Mouse (Mus musculus): ENCODE data around the gene Prkcsh.

Prkcsh gene

GRCm38 (mm10) chr9:22049315-22049714 is 46.7 kb downstream of the Prkcsh start:
- no peak for DNase-seq (ENCODE audit: low read depth, low spot score)

- no peak for DNase-seq (ENCODE audit: low read depth, low spot score)
These were observed 47.2 kb downstream of the Prkcsh start for GRCm38 (mm10) chr9:22049721-22050270.

DNA sequence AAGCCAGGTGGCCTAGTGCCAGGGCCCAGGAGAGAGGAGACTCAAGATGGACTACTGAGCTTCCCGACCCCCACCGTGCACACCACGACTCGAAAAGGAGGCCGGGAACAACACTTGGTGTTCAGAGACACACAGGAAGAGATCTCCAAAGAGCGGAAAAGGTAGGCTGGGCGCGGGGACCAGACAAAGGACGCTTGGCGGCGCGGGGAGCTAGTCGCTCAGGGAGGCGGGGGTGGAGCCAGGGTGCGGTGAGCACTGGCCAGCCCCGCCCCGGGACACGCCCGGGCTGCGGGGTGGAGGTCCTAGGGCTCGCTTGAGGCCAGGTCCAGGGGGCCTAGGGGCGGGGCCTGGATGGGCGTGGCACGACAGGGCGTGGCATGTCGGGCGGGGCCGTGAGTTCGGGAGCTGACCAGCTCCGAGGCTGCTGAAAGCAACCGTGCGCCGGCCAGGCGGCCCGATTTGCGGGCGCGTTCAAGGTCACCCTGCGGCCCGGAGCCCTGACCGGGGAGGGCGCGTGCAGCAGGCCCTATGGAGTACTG is 47.8 kb downstream of the Prkcsh start:
- peak; percentile 90 for DNase-seq (ENCODE audit: low read depth, low spot score)

DNA sequence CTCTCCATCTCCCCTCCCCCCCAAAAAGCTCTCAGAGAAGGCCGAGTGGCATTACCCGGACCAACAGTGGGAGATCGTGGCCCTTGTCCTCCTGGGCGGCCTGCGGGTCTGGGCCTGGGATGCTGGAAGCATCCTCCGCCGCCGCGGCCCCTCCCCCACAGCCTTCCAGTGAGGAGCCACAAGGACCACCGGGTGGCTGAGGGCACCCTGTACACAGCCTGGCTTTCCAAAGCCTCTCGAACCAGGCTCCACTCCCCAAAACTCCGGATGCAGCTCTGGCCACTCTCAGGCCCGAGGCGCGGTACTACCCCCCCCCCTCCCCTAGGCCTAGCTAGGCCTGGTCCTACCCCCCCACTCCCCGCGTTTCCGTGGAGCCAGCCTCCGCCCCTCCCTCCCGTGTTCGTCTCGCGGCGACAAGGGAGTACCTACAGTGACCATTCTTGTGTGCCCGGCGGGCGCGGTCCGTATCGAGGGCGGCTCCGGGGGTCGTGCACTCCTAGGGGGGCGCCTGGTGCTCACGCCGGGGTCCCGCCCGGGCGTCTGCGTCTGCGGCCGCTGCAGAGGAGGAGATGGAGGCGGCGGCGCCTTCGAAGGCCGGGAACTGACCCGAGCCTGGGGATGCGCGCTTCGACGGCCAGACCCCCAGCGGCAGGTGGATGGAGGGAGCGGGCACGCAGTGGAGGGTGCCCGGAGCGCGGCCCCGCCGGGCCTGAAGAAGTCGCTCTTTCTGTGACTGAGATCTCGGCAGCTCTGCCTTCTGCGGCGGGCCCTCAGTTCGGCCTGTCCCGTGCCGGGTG is 48.8 kb downstream of the Prkcsh start:
- no peak for DNase-seq (ENCODE audit: low read depth, low spot score)

DNA sequence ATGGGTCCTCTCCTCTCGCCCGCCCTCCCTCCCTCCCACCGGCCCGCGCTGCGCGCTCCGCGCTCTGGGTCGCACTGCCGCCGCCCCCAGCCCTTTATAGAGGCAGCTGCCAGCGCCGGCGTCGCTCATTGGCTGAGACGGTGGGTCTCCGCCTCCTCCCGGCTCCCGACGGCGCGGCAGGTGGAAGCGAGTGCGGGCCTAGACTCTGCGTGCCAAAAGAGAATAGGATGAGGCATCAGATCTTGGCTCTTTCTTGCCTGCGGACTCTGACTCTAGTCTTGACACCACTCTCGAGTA is 49.3 kb downstream of the Prkcsh start, which contains the start of gene Elavl3:
Elavl3 (minus strand) TSS at position 66 of the 297 bp plus-strand sequence.
- peak; percentile 83 for DNase-seq (ENCODE audit: low read depth, low spot score)

- DNase-seq (ENCODE audit: low read depth, low spot score): peak; percentile 58
These were observed 51.1 kb downstream of the Prkcsh start for GRCm38 (mm10) chr9:22053657-22054056.

DNA sequence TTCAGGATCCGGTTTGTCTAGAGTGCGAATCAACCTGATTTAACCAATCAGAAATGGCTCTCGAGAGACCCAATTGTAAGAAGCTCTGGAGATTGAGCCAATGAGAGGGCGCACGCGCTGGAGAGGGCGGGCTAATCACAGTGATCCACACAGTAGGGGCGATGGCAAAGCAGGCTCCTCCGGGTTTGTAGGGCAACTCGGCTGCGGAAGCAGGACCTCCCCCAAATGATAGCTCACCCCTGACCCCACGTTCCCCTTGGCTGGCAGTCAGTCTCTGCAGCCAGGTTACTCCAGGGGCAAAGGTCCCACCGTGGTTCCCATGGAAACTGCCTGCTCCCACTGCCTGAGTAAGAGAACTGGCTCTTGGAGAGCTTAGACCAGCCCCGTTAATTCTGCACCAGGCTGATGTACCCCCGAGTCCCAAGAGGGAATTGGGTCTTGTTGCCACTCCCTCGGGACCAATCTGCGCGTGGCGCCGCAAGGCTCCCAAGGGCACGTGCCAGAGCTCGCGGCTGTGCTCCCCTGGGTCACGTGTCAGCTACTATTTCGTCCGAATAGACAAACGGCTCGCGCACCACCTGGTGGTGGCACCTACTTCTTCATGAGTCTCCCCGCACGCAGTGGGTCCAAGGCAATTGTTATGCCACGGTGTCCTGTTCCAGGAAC is 51.9 kb downstream of the Prkcsh start:
- DNase-seq (ENCODE audit: low read depth, low spot score): peak; percentile 97

- no peak for DNase-seq (ENCODE audit: low read depth, low spot score)
These were observed 53.1 kb downstream of the Prkcsh start for GRCm38 (mm10) chr9:22055713-22056112.

DNA sequence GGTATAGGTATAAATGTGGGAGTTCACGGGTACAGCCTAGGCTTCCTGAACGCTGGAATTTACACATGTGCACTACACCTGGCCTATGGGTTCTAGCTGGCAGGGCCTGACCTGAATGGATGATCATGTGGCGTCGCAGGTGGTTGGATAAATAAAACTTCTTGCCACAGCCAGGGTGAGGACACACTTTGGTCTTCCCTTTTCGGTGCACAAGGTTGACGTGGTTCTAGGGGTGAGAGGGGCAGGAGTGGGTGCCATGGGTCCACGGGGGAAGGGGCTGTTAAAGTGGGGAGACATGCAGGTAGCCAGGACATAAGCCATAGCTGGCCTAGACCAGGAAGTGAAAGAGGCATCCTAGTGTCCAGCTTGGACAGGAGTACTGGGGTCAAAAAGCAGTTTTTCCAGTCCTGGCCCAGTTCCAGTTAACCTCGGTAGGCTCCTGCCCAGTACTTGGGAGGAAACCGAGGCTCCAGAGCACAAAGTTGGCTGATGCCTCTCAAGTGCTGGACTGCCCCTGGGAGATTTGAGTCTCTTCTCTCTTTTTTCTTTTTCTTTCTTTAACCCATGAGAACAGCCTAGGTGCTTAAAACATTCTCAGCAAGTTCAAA is 53.8 kb downstream of the Prkcsh start:
- no peak for DNase-seq (ENCODE audit: low read depth, low spot score)

- DNase-seq (ENCODE audit: low read depth, low spot score): no peak
These were observed 54.5 kb downstream of the Prkcsh start for GRCm38 (mm10) chr9:22057031-22057517.

- DNase-seq (ENCODE audit: low read depth, low spot score): no peak
These were observed 55.4 kb downstream of the Prkcsh start for GRCm38 (mm10) chr9:22058011-22058424.

GRCm38 (mm10) chr9:22061339-22061738 is 58.7 kb downstream of the Prkcsh start:
- DNase-seq (ENCODE audit: low read depth, low spot score): no peak

Data from R1 (cell line).